Mouse (Mus musculus) stomach, postnatal 0 days (tissue): ENCODE measurements at regions not wholly inside any gene's neighbourhood (a gene's known extent, or its start where the extent isn't known, plus 50 kb on each side); places are given as distances from the start of the nearest gene placed in this dataset.

Experiments used
- CTCF ChIP-seq: IDR thresholded peaks from 2 replicates; pipeline ENCODE4 v1.5.1; 2016; ENCODE audit warnings: antibody characterized with exemption, low read depth, mild to moderate bottlenecking, moderate library complexity
- EP300 ChIP-seq: optimal IDR thresholded peaks from 2 replicates; pipeline ENCODE3; 2016; ENCODE audit warnings: antibody characterized with exemption

DNA sequence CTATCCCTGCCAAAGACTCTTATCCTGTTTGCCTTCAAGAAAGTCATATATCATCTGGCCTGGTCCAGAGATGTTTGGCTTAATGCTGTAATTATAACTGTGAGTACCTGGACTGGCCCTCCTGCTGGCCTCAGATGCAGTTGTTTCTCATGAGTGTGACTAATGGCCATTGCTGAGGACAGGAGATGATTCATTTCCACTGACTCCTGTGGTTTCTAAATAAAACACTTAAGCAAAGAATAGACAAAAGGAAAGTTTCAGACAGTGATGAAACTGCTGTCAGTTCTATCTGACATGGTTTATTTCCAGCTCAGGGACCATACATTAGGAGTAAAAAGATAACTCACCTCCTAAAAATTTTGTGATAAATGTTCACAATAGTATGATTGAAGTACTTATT lies 344.2 kb downstream of the Bmper start:
- TF ChIP-seq CTCF (no peak), EP300 (no peak)
